Mouse (Mus musculus) midbrain, embryonic 16.5 days (tissue): ENCODE data around the gene Ttc12. TPM values are rescaled to one million over a fixed set of nuclear protein-coding genes. Genes with fewer than 3 reads are reported as not detected.

ENCODE experiments used
- ATAC-seq: fragments of 200-750 bp; cut with Nextera tagmentation; 2 replicates; pipeline ENCODE4 v1.8.0; 2017; ENCODE audit warnings: moderate TSS enrichment
- H3K27ac ChIP-seq: fragments of 300-500 bp; sonication (generic); 2 replicates; pipeline ENCODE4 v1.5.1; 2014; ENCODE audit warnings: mild to moderate bottlenecking, low read length, mixed read lengths
- H3K27me3 ChIP-seq: fragments of 300-500 bp; sonication (generic); 2 replicates; pipeline ENCODE4 v1.6.1; 2014; ENCODE audit warnings: low read depth, low read length, mixed read lengths; ENCODE audit not compliant: control insufficient read depth, insufficient read depth
- H3K36me3 ChIP-seq: fragments of 300-500 bp; sonication (generic); 2 replicates; pipeline ENCODE4 v1.6.1; 2014; ENCODE audit warnings: mild to moderate bottlenecking, low read length, moderate library complexity, mixed read lengths; ENCODE audit not compliant: control insufficient read depth, insufficient read depth
- H3K4me1 ChIP-seq: fragments of 300-500 bp; sonication (generic); 2 replicates; pipeline ENCODE4 v1.6.1; 2014; ENCODE audit warnings: mild to moderate bottlenecking, low read length, mixed read lengths; ENCODE audit not compliant: control insufficient read depth, insufficient read depth
- H3K4me2 ChIP-seq: fragments of 300-500 bp; sonication (generic); 2 replicates; pipeline ENCODE4 v1.6.1; 2014; ENCODE audit warnings: mild to moderate bottlenecking, low read length, mixed read lengths
- H3K4me3 ChIP-seq: fragments of 300-500 bp; sonication (generic); 2 replicates; pipeline ENCODE4 v1.5.1; 2014; ENCODE audit warnings: low read depth, mild to moderate bottlenecking, low read length, moderate library complexity, mixed read lengths
- H3K9ac ChIP-seq: fragments of 300-500 bp; sonication (generic); 2 replicates; pipeline ENCODE4 v1.6.1; 2014; ENCODE audit warnings: low read depth, low read length, mixed read lengths
- H3K9me3 ChIP-seq: fragments of 300-500 bp; sonication (generic); replicated peaks from 2 replicates; pipeline ENCODE4 v1.6.1; 2014; ENCODE audit warnings: mild to moderate bottlenecking, low read length, mixed read lengths; ENCODE audit not compliant: control insufficient read depth, poor library complexity, severe bottlenecking
- WGBS: fragments of 180-500 bp; shearing (Covaris S2); extraction: QIAGEN DNeasy Blood & Tissue Kit; methylation state at CpG from one replicate; pipeline ENCODE4 v1.1.7; 2014; 5-methylcytosine and 5-hydroxymethylcytosine counted together
- polyA plus RNA-seq: library from polyadenylated mRNA; unstranded; fragments of >200 nt; fragmentation: Nextera tagmentation; extraction: Ambion mirVana; gene quantifications from 2 replicates; pipeline ENCODE4 v1.2.1, GENCODE M21; 2015

The Ttc12 gene
- polyA plus RNA-seq = 1.7 and 1.9 TPM in 2 replicates

DNA sequence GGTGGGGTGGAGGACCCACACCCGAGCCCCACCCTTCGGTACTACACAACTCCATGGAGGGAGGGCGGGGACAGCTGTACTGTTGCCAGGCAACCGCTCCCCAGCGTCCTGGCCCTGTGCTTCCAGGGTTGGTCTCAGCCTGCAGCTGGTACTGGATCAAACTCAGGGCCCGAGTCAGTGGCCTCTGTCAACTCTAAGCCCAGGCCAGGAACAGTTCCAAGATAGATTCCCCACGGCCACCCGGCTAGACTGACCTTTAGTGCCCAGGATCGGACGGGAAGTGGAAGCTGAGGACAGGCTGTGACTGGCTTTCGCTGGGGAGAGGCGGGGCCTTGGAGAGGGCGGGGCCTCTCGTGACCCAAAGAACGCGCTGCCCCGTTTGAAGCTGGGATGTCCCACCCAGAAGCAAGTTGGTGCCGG is at the start of gene Ttc12:
Gene Ttc12 (minus strand): TSS at position 334 of the 420 bp plus-strand sequence.
- peak within 1 kb of the TSS; percentile 49 for H3K9ac ChIP-seq
- peak within 1 kb of the TSS; percentile 70 for H3K4me2 ChIP-seq
- peak within 1 kb of the TSS; percentile 40 for H3K4me3 ChIP-seq
- peaks cover 7% of the 10 kb centered on the region; the same call in 1 of the 2 replicates for H3K4me1 ChIP-seq
- H3K36me3 ChIP-seq = no peaks in the 10 kb centered on the region
- H3K27me3 ChIP-seq = no peaks in the 10 kb centered on the region
- H3K9me3 ChIP-seq = no peaks in the 10 kb centered on the region
- ATAC-seq = peak; percentile 76
- 0% methylated on average over 18 of the region's 18 CpGs for WGBS
- H3K27ac ChIP-seq = no peak within 1 kb of the TSS

DNA sequence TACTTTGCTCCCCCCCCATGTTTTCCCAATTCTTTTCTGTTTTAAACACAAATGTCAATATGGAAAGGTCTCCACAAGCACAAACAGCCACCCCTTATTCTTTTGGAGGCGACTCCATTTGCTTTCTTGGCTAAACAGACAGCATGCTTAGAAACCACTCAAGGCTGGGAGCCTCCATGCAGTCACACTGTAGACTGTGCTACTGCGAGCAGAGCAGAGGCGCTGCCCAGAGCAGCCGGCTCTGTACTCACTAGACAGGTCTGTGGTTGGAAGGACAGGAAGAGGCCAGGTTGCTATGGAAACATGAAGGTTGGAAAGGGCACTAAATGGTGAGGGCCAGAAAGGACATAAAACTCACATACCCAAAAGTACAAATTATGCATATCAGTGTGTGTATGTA is 48.9 kb upstream of the Ttc12 start:
- peaks cover 13% of the 10 kb centered on the region for H3K36me3 ChIP-seq
- H3K9ac ChIP-seq = no peak overlapping the region
- H3K4me1 ChIP-seq = peaks cover 15% of the 10 kb centered on the region
- no peak overlapping the region for H3K4me3 ChIP-seq
- 44% methylated on average over 4 of the region's 4 CpGs for WGBS
- no peak overlapping the region for H3K4me2 ChIP-seq
- peak; percentile 71 for ATAC-seq
- no peaks in the 10 kb centered on the region for H3K27me3 ChIP-seq
- H3K9me3 ChIP-seq = no peaks in the 10 kb centered on the region
- H3K27ac ChIP-seq = no peak overlapping the region

DNA sequence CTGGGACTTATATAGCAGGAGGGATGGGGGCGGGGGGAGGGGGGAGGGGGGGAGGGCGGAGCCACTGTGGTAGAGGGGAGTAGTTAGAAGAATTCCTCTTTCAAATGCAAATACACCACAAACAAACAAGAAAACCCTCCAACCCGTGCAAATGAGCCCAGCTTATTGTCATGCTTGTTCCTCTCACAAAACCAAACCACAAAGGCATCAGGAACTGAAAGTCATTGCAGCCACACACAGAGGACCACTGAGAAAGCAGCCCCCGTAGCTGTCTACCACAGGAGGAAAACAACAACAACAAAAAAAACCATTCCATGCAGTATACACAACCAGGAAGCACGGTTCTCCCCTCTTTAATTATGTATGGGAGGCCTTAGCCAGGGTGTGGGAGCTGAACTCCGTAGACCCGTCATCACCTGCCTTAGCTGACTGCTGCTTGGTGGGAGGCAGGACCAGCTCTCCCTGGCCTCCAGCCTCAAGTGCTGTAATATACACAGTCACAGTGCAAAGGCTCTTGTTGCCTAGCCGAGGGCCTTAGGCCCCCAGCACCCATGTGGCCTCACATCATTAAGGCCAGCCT is 48.0 kb upstream of the Ttc12 start:
- WGBS = 14% methylated on average over 7 of the region's 8 CpGs
- H3K27me3 ChIP-seq = no peaks in the 10 kb centered on the region

DNA sequence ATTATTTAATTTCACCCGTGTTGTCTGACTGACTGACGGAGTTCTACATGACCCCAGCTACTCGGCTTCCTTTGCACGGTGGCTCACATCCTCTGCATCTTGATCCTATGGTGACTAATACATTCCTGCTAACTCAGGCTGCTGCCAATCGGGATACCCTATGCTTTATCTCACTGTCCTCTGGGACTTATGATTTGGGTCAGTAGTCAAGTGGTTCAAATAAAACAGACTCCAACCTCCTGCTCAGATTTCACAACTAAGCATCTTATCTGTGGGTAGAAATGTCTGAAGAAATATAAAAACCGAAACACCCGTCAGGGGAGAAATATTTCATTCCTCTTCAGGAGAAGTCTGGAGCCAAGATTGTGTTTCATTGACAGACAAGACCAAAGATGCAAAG is 47.4 kb upstream of the Ttc12 start:
- no peak overlapping the region for H3K27ac ChIP-seq
- H3K4me3 ChIP-seq = no peak overlapping the region
- H3K4me1 ChIP-seq = peaks cover 18% of the 10 kb centered on the region
- H3K4me2 ChIP-seq = no peak overlapping the region
- H3K9ac ChIP-seq = no peak overlapping the region
- no peak for ATAC-seq
- H3K9me3 ChIP-seq = no peaks in the 10 kb centered on the region
- peaks cover 13% of the 10 kb centered on the region for H3K36me3 ChIP-seq
- WGBS = 67% methylated on average over 7 of the region's 7 CpGs
- H3K27me3 ChIP-seq = no peaks in the 10 kb centered on the region

More for the DNA sequence above, 48.0 kb upstream of the Ttc12 start:
- Histone ChIP-seq H3K36me3 (peaks cover 13% of the 10 kb centered on the region), H3K4me2 (no peak overlapping the region), H3K9ac (no peak overlapping the region), H3K4me3 (no peak overlapping the region), H3K4me1 (peaks cover 17% of the 10 kb centered on the region), H3K9me3 (no peaks in the 10 kb centered on the region), H3K27ac (peak overlapping the region; percentile 68)
- ATAC-seq = peak; percentile 52; the same call in 1 of the 2 replicates

DNA sequence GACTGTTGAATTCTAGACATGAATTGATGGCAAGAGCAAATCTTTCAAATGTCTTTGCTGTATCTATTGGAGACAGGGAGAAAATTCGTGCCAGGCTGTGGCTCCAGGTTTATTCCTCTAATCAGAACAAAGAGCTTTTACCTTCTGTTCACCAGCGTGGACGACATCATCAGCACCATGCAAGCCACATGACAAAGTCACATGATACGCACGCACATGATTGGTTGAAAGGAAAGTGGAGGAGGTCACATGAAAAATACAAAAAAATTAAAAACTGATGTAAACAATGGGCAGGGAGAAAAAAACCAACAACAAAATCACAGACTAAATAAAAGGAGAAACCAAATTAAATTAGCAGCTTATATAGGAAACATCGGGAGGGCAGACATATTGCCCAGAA is 45.8 kb upstream of the Ttc12 start:
- Histone ChIP-seq H3K4me2 (no peak overlapping the region), H3K4me1 (peaks cover 27% of the 10 kb centered on the region), H3K36me3 (peaks cover 13% of the 10 kb centered on the region), H3K9me3 (no peaks in the 10 kb centered on the region), H3K27ac (no peak overlapping the region), H3K27me3 (no peaks in the 10 kb centered on the region), H3K9ac (no peak overlapping the region), H3K4me3 (no peak overlapping the region)
- ATAC-seq = no peak
- 87% methylated on average over 6 of the region's 6 CpGs for WGBS

DNA sequence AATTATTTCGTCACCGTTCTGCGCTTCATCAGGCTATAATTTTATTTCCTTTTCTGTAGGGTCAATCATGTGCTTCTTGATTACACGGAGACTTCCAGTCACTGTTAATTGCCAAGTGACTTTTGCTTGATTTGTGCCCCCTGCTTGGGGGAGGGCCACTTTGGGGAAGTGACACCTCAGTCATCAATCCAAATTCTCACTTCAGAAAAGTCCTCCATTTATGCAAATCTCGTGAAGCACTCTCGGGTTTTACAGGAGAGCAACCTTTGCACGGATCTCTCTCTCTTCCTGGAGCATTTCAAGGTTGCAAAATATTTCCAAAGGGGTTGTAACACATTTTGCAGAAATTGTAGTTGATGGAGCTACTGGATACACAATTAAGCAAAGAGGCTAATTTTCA is 45.2 kb upstream of the Ttc12 start:
- H3K9me3 ChIP-seq = no peaks in the 10 kb centered on the region
- WGBS = 71% methylated on average over 7 of the region's 7 CpGs
- H3K36me3 ChIP-seq = peaks cover 13% of the 10 kb centered on the region
- no peak overlapping the region for H3K4me3 ChIP-seq
- no peak for ATAC-seq
- no peak overlapping the region for H3K27ac ChIP-seq
- H3K9ac ChIP-seq = no peak overlapping the region
- H3K4me1 ChIP-seq = peaks cover 27% of the 10 kb centered on the region
- no peaks in the 10 kb centered on the region for H3K27me3 ChIP-seq
- H3K4me2 ChIP-seq = no peak overlapping the region

DNA sequence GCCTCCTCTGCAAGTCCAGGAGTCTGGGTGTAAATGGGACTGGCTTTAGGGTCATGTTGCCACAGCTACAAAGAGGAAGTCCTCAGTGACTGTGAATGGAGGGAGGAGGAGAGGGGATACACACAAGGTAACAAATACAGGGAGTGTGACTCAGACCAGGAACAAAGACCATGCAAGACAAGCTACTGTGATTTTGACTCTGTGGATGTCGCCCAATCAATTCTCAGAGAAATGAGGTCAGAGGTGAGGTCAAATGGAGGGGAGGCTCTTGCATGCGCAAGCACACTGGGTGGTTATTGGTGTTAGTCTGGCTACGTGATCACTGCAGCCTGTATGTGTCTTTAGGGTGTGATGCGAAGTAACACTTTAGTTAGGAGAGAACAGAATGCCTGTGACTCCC is 44.7 kb upstream of the Ttc12 start:
- no peaks in the 10 kb centered on the region for H3K27me3 ChIP-seq
- H3K4me3 ChIP-seq = no peak overlapping the region
- H3K4me2 ChIP-seq = no peak overlapping the region
- H3K27ac ChIP-seq = no peak overlapping the region
- ATAC-seq = no peak
- H3K36me3 ChIP-seq = peaks cover 13% of the 10 kb centered on the region
- no peaks in the 10 kb centered on the region for H3K9me3 ChIP-seq
- peaks cover 27% of the 10 kb centered on the region for H3K4me1 ChIP-seq
- 66% methylated on average over 4 of the region's 4 CpGs for WGBS
- H3K9ac ChIP-seq = no peak overlapping the region

DNA sequence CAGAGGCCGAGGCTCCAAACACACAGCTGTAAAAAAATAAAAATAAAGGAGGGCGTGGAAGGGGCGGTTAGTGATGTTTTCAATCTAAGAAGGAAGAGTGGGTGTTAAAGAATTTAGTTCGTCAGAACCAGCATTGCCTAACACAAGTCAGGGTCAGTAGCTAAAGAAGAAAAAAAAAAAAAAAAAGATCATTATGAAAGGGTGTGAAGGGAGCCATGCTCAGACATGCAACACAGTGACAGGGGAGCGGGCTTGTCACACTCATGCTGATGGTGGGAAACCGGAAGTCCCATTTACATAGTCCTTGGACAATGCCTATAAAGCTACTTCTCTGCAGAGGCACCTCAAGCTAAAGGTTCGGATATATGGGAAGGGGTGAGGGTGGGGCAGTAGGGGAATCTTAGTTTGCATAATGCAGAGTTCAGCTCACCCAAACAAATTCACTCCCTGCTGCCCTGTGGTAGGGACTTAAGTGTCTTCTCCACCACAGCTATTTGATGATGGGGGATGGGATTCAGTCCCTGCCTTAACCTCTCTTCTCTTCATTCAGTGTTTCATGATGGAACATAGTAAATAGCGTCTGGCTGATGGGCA is 43.4 kb upstream of the Ttc12 start:
- peaks cover 20% of the 10 kb centered on the region for H3K4me1 ChIP-seq
- H3K9ac ChIP-seq = no peak overlapping the region
- no peaks in the 10 kb centered on the region for H3K9me3 ChIP-seq
- peaks cover 13% of the 10 kb centered on the region for H3K36me3 ChIP-seq
- H3K4me3 ChIP-seq = no peak overlapping the region
- no peak overlapping the region for H3K27ac ChIP-seq
- ATAC-seq = no peak
- H3K4me2 ChIP-seq = no peak overlapping the region
- 77% methylated on average over 8 of the region's 8 CpGs for WGBS
- no peaks in the 10 kb centered on the region for H3K27me3 ChIP-seq

DNA sequence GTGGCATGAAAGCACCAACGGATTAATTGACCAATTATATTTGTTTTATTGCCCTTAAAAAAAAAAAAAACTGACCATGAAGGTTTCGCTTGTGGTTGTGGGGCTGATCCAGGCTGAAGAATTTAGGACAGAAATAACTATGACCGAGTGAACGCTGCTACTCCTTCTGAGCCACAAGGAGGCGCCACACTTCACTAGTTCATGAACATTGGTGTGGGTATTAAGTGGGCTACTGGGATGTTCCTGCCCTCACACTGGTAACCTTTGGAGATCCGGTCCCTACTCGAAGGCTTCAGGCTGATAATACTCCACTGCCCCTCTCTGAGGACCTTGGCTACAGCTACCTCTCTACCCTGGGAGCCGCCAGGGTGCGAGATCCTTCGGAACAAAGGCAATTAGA is 42.9 kb upstream of the Ttc12 start:
- Histone ChIP-seq H3K36me3 (peaks cover 13% of the 10 kb centered on the region), H3K27ac (no peak overlapping the region), H3K4me2 (no peak overlapping the region), H3K9me3 (no peaks in the 10 kb centered on the region), H3K4me1 (peaks cover 15% of the 10 kb centered on the region), H3K9ac (no peak overlapping the region), H3K27me3 (no peaks in the 10 kb centered on the region), H3K4me3 (no peak overlapping the region)
- no peak for ATAC-seq
- WGBS = 52% methylated on average over 10 of the region's 10 CpGs
